Mouse (Mus musculus): Measurements from ENCODE around the gene Tent4a.
A peak's percentile ranks its signal among the peaks of the same experiment; 100 is the strongest.
"Not testable (repeated sequence)": the region's sequence is repeated elsewhere in the genome, so short reads cannot be mapped to it uniquely, and the experiment has no call there.

Gene Tent4a

GRCm38 (mm10) chr13:69534334-69534653 is at the start of gene Tent4a:
TSS of gene Tent4a (minus strand) at chr13:69534617.
- DNase-seq (ENCODE audit: low spot score) = no peak

DNA sequence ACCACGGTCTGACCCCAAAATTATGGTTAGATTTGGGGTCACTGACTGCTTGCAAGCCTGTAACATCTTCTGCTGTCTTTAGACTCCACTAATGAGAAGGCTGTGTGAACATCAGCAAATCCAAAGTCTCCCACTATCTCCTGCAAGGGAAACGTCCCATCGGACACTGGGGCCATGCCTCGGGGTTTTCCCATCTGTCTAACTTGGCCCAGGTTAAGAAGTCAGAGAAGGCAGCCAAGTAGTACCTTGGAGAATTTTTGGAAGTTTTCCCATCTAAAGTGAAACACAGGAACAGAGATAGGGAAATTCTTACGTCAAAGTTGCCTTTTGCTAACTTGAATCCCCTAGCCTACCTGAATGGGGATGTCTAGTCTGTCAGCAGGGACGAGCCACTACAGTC is 49.2 kb upstream of the Tent4a start:
- no peak for DNase-seq (ENCODE audit: low spot score)

DNA sequence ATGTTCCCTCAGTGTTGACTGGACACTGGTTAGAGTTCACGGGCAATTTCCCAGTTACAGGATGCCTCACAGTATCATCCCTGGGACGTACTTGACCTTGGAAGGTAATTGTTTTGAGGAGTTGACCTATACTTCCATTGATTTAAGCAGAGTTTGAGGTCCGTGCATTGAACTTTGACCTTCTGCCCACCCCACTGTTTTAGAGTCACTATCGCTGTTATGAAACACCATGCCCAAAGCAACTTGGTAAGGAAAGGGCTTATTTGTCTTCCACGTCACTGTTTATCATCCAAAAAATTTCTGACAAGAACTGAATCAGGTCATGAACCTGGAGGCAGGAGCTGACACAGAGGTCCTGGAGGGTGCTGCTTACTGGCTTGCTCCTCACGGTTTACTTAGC is 48.0 kb upstream of the Tent4a start:
- DNase-seq (ENCODE audit: low spot score) = no peak

DNA sequence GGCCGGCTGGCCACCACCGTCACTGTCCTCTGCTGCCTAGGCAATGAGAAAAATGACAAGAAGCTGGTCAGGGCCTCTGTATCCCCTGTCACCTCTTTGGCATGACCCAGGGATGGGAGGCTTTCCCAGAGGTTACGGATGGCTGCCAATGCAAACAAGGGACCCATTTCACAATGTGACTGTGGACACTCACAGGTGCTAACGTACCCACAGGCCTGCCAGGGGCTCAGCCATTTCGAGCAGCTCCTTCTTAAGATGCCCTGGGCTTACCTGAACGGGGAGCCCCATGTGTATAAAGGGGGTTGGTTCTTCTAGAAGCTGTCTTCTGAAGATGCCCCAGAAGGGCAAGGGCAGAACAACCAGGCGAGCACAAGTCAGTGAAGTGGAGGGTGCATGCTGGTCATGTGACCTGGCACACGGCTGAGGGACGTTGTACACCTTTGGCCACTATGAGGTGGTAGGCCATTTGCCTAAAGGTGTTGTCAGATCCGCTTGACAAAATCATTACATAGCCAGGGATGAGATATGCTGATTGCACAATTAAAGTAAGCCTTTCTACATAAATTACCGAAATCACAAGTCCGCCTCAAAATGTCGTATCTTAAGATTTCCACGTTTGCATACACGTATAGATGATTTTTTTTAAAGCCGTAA is 42.9 kb upstream of the Tent4a start:
- no peak for DNase-seq (ENCODE audit: low spot score)

DNA sequence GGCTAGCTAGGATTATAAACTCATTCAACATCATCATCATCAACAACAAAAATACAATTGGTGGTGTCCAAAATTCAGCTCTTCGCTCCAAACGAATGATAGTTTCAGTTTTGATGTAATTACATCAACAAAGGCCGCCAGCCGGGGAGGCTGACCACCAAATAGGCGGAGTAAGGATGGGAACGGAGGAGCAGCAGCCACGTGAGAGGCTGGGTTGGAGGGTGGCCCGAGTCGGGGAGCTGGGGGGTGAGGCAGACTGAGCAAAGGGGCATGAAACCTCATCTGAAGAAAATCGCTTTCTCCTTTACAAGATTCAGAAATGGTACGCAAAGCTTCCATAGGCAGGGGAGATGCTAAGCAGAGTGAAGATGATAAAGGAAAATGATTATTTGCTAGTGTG is 42.3 kb upstream of the Tent4a start:
- no peak for DNase-seq (ENCODE audit: low spot score)

DNA sequence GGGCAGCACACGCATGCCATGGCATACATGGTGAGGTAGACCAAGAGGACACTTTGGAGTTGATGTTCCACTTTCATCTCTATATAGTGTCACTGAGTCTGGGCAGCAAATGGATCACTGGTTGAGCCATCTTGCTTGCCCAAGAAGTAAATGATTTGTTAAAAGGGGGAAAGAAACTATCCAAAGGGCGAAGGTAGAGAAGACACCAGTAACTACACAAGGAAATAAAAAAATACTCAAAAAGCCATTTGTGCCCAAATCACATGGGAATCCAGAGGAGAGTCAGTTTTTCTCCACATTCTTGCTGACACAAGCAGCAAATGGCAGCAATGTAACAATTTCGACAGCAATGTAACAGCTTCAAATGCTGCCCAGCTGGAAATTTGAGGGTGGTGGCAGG is 38.2 kb upstream of the Tent4a start:
- DNase-seq (ENCODE audit: low spot score) = no peak

GRCm38 (mm10) chr13:69569201-69569600 is 34.8 kb upstream of the Tent4a start:
- no peak for DNase-seq (ENCODE audit: low spot score)

- DNase-seq (ENCODE audit: low spot score) = not testable (repeated sequence)
These were observed 31.0 kb upstream of the Tent4a start for GRCm38 (mm10) chr13:69565401-69565800.

DNA sequence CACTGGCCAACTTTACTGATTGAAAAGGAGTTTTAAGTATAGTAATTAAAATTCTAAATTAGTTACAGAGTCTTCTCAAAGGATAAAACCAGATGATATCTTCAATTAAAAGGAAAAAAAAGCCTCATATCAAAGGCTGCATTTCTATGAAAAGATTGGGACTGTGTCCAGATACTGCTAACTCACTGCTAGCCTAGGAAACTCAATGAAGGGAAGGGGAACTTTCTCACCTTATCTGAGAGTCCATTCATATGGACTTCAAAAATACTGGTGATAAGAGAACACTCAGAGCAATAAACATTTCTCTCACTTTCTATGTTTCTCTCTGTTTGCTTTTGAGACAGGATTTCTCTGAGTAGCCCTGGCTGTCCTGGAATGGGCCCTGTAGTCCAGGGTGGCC is 30.2 kb upstream of the Tent4a start:
- no peak for DNase-seq (ENCODE audit: low spot score)

- DNase-seq (ENCODE audit: low spot score) = no peak
These were observed 29.5 kb upstream of the Tent4a start for GRCm38 (mm10) chr13:69563905-69564304.

DNA sequence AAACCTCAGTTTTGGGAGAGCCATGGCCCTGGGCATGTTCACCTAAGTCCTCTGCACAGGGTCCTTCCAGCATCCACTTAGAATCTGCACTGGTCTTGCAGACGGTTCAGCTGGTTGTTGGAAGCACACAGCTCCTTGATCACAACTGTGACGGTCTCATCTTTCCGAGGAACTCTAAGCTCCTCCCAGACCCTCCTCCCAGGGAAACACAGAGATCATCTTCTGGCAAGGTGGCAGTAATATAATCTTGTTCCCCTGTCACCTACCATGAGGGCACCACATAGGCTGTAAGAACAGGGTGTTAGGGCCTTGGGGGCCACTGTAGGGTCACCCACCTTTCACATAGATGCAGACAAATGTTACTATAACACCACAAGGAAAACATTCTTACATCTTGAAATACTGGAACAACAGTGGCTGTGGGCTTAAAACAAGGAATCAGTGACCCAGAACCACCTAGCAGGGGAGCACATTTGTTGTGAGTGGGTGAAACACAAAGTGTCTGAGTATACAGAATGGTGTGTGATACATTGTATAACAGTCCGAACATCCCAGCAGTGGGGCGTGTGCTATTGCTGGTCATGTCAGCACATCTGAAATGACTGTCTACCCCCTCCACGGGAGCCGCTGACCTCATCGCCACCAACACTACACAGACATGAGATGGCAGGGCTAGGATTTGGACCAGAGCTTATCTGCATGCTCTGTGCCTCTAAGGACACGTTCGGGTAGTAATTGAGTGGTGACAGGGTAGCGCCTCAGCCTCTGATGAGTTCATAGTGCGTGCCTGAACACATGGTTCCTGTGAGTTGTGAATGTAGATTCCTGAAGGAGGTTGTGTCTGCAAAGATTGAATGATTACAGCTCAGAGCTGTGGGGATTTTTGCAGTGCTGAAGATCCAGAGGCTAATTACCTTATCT is 28.5 kb upstream of the Tent4a start:
- no peak for DNase-seq (ENCODE audit: low spot score)

- DNase-seq (ENCODE audit: low spot score) = no peak
These were observed 27.6 kb upstream of the Tent4a start for GRCm38 (mm10) chr13:69562004-69562403.

DNA sequence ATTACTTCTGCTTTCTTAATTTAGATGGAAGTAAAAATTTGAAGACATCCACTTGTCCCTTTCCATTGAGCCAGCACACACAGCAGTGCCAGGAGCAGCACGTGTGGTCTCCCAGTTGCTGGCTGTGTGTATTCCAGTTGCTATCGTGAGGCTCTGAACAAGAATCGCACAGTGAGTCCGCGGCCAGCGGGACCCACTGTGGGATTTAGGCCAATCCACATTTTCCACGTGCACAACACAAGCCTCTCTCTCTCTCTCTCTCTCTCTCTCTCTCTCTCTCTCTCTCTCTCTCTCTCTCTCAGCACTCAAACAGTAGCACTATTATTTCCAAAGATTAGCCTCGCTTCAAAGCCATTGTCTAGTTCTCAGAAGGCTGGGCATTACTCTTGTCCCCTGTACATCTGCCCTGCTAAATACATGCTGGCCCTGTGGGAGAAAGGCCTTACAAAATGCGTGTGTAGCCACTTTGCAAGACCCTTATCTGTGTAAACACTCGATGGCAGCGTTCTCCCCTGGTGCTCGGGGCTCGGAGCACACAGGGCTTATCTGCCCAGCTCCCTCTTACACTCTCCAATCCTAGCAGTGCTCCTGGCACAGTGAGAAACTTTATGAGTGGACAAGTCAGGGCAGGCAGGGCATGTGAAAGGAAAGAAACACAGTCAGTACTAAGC is 25.0 kb upstream of the Tent4a start:
- no peak for DNase-seq (ENCODE audit: low spot score)

DNA sequence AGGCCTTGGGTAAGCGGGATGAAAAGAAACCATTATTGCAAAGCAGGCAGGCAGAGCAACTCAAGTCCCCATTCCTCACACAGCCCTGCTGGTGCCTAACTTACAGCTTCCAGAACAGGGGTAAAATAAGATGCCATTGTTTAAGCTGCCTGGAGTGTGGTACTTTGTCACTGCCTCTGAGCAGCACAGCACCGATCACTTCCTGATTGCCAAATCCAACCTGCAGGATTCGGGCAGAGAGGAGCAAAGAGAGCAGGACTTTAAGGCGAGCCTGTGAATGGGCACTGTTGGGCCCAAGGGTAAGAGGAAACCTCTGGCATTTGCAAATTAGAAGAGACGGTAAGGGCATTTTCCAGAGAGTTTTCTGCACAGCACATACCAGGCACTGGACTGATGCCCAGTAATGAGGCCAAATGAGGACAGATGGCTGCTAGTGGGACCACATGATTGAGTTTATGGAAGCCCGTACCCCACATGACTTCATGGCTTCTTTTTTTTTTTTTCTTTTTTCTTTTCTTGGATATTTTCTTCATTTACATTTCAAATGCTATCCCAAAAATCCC is 23.8 kb upstream of the Tent4a start:
- no peak for DNase-seq (ENCODE audit: low spot score)

- no peak for DNase-seq (ENCODE audit: low spot score)
These were observed 22.3 kb upstream of the Tent4a start for GRCm38 (mm10) chr13:69556728-69557127.

DNA sequence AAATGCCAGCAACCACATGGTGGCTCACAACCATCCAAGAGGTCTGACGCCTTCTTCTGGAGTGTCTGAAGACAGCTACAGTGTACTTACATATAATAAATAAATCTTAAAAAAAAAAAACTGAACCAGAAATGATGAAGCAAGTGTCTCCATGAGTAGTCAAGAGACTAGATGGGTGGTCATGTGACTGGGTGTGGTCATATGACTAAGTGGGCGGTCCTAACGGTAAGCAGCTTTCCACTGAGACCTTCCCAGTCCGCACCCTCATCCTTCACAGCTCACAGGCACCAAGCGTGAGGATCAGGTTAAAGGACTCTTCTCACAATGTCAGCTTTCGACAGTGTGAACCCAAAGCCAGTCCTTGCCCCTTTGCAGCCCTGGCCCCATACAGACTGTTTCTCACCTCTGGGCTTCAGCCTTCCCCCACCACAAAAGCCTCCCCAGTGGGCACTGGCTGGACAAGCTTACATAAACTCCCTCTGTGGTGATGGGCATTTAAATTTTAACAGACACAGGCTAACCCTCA is 21.6 kb upstream of the Tent4a start:
- DNase-seq (ENCODE audit: low spot score) = no peak

GRCm38 (mm10) chr13:69555045-69555444 is 20.6 kb upstream of the Tent4a start:
- DNase-seq (ENCODE audit: low spot score) = no peak

- no peak for DNase-seq (ENCODE audit: low spot score)
These were observed 19.8 kb upstream of the Tent4a start for GRCm38 (mm10) chr13:69554255-69554654.

DNA sequence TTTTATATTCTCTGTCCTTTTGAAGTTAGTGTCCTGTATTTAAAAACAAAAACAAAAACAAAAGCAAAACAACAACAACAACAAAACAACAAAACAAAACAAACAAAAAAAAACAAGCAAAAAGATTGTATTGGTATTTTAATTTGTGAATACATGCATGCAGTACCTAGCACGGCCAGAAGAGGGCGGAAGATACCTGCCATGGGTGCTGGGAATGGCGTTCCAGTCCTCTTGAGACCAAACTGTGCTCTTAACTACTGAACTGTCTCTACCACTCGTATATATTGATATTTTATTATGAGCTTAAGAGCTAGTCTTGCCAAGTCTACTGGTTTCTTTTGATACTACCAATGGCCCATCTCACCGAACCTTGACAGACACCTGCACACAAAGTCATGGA is 18.6 kb upstream of the Tent4a start:
- DNase-seq (ENCODE audit: low spot score) = peak; percentile 34

DNA sequence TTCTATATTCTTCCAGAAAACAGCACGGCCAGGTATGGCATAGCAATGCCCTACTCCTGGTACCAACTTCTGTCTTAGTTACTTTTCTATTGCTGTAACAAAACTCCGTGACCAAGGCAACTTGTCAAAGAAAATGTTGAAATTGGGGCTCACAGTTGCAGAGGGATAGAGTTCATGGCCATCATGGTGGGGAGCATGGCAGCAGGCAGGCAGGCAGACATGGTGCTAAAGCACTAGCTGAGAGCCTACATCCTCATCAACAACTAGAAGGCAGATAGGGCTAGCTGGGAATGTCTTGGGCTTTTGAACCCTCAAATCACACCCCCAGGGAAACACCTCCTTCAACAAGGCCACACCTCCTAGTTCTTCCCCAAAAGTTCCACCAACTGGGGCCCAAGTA is 16.4 kb upstream of the Tent4a start:
- DNase-seq (ENCODE audit: low spot score) = no peak

DNA sequence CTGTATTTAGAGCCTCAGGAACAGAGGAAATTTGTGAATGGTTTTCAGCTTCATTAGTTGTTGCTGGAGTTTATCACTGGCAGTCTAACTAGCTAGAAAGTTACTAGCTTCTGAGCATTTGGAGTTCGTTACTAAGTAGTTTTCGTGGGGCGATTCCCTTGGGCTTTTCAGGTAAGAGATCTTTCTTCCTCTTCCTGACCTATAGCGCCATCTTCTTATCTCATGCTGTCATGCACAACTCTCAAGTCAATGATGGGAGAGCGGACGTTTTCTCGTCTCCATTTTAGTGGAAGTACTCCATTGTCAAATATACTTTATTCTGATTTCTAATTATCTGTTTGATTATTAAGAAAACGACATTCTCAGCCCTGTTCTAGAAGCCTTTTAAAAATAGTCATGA is 15.6 kb upstream of the Tent4a start:
- DNase-seq (ENCODE audit: low spot score) = no peak

GRCm38 (mm10) chr13:69547488-69548180 is 13.2 kb upstream of the Tent4a start:
- DNase-seq (ENCODE audit: low spot score) = no peak
